Mouse (Mus musculus): Measurements from ENCODE around the gene Atf7.

Gene Atf7

GRCm38 (mm10) chr15:102547478-102547877 lies 77.8 kb downstream of the Atf7 start:
- no peak for DNase-seq (ENCODE audit: low spot score in 2 of 2)

DNA sequence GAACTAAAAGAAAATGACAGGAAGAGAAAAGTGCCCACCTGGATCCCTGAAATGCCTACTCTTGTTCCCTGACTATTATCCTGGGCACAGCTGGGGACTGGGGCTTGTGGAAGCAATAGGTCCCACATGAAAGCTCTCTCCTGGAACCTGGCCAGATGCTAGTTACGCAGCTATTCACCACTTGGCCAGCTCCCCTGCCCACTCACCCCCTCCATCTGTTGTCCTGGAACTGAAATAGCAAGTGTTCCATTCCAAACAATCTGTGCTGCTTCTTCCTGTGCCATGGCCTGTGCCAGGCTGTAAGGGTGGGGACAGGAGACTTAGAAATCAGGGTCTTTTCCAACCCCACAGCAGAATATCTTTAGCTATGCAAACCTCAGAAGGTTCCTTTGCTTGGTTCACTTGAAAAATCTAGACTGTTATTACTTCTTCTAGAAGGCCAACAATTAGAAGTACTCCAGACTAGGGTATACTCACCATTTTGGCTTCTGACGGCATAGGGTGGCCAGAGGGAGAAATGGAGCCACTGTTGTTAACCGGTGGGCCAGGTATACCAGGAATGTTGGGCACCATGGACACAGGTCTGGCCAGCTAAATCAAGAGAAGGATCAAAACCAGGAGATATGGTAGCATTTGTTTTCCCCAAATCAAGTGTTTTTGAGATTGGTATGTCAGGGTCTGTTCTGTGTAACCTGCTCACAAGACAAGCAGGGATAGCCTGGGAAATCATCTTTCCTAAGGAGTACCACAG lies 78.4 kb downstream of the Atf7 start:
- peak; percentile 57 to 69 for DNase-seq (ENCODE audit: low spot score in 2 of 2)

DNA sequence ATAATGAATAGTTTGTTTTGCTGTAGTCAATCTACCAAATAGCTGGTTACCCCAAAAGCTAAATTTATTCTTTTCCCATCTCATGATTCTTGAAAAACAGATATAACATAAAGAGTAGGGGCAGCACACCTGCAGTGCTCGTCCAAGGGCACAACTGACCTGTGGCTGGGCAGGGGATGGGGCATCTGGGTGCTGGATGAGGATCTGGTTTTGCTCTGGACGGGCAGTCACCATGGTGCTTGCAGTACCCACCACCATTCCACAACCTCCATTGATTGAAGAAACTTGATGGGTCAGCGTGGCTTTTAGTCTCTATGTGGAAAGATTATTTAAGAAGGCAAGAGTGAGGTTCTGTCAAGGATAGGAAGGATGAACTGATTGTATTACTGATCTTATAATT lies 79.0 kb downstream of the Atf7 start:
- DNase-seq (ENCODE audit: low spot score in 2 of 2) = no peak

DNA sequence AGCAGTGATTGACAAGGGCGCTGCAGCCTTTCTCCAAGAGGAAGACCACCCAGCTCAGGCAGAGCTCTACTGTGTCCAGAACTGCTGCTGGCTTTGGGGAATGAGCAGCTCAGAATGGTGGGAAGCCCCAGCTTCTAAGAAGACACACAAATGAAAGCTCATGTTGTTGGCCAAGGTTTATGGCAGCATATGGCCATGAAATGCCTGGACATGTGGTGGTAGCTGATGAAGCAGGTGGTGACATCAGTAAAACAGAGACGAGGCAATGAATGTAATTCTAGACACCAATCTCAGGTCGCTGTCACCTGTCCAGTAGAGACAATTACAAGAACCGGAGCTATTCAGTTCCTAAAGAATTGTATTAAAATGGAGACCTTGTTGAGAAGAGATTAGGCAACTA lies 80.5 kb downstream of the Atf7 start:
- DNase-seq (ENCODE audit: low spot score in 2 of 2) = no peak

DNA sequence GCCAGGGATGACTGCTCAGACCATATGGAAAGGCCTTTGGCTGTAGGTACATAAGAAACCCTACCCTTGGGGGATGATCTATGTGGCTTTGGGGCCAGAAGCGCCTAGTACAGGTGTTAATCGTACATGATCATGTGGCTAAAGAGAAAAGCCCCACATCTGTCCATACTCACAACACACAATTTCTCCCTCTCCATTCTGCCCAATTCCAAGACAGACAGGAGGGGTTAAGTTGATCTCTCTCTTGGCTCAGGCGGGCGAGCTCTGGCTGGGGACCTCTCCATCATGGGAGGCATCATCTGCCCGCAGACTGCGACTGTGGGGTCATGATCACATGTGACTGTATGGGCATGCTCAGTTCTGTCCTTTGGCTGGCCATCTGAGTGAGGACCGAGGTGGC lies 91.3 kb downstream of the Atf7 start:
- no peak for DNase-seq (ENCODE audit: low spot score in 2 of 2)

DNA sequence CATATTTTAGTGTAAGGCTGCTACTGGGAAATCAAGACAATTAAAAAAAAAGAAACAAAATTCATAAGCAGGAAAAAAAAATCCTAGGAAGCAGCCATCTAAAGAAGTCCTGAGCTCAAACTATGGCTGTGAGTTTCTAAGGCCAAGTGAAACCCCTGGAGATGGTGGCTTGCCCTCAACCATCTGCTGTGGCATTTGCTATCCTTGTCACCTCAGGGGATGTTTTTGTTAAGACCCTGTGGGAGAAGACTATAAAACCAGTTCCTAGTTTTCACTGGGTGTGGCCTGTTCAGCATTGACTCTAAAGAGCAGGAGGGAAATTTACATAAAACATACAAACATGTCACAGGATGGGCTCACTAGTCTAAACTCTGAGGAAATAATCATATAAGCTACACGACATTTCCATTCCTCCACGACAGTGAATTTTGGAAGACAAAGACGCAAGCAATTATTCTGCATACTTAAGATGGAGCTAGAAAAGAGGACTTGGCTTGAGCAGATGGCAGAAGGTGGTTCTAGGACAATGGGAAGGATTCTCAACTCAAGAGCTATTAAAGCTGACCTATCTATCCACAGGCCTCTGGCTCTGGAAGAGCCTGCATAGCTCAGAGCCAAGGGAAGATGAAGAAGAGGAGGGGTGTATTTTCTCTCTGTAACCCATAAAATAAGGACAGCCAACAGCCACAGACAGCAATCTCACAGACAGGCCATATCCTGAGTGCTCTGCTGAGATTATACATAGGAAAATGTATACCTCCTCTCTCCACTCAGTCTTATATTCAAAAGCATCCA lies 93.0 kb downstream of the Atf7 start:
- no peak for DNase-seq (ENCODE audit: low spot score in 2 of 2)

DNA sequence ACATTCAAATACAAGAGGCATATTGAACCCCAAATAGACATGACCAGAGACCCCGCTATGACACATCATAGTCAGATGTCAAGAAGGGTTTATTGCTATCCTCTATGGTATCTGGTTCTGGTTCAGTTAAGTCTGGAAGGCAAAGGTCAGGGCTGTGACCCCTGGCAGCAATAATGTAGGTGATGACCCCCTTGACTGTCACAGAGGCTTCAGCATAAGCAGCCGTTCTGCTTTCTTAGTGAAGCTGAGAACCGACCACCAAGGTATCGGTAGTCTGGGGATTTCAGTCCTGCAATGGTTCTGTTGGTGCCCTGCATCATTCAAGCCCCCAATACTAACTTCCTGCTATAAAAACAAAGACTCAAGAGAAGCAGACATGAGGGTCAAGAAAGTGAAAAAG lies 93.7 kb downstream of the Atf7 start:
- DNase-seq (ENCODE audit: low spot score in 2 of 2) = no peak

DNA sequence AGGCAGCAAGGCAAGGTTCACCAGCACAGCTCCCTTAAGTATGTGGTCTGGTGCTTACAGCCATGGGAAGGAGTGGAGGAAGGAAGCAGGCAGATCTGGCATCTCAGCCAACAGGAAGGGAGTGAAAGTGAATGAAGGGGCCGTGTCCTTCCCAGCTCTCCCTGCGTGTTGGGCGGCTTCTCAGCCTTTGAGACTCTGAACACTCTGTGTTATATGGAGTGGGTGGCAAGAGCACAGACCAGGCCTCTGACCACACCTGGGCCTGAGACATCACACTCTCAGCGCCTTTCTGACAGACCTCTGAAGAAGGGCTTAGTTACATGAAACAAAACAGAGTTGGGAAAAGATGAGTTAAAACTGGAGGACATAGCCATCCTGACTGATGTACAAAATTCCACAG lies 94.7 kb downstream of the Atf7 start:
- DNase-seq (ENCODE audit: low spot score in 2 of 2) = no peak

DNA sequence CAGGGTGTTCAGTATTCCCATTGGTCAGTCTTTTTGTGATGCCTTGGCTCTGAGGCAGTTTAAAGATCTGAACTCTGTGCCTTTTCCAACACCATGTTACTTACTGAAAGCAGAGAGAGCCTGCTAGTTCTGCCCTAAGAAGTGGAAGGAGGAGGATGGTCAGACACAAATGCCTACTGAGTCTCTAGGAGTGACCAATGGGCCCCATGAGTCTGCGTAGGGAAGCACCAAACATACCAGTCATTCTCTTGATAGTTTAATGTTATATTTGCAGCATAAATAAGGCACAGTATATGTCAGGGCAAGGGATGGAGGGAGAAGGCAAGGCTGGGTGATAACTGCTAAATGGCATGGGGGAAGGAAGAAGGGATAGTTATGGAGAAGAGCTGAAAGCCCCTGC lies 96.9 kb downstream of the Atf7 start:
- DNase-seq (ENCODE audit: low spot score in 2 of 2) = no peak

DNA sequence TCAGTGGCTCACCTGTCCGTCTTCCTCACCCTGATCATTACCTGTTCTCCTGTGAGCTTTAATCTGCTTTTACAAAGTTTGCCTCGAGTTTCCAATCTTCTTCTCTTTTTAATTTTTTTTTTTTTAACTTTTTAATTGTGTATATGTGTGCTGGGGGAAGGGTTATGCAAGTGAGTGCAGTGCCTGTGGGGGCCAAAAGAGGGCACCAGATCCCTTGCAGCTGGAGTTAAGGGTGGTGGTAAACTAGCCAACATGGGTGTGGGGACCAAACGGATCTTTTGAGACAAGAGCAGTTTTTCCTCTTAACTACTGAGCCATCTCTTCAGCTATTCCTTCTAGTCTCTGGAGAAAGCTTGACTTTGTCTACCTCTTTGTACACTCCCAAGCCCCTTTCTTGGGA lies 97.3 kb downstream of the Atf7 start:
- no peak for DNase-seq (ENCODE audit: low spot score in 2 of 2)

DNA sequence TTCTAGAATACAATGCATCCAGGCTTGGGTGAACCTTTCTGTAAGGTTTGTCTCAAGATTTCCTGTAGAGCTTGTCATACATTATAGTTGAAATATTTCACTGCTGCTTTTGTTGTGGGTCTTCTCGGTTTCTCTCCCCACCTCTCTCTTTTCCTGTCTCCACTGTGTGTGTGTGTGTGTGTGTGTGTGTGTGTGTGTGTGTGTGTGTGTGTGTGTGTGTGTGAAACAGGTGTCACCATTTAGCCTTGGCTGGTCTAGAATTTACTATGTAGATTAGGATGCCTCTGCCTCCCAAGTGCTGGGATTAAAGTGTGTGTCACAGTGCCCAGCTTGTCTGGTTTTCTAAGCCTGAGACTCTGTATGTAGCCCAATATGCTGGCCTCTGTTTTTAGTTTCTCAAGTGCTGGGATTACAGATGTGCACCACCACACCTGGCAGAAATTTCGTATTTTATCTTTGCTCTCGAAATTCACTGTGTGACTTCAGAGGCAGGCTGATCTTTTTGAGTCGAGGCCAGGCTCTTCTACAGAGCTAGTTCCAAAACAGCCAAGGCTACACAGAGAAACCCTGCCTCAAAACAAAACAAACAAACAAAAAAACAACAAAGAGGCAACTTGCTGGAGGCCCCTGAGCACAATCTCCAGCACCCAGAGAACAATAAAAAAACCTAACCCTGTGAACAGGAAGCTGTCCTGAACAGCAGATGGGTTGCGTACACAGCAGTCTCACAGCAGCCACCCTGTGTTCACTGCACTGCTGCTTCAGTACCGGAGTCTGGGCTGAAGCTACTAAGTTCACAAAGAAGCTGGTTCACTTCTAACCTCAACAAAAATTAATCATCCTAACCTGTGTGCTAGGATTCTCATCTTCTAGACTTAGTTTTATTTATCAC lies 98.9 kb downstream of the Atf7 start:
- no peak for DNase-seq (ENCODE audit: low spot score in 2 of 2)

- peak in 1 of 2 experiments; percentile 73 for DNase-seq (ENCODE audit: low spot score in 2 of 2)
Observed at GRCm38 (mm10) chr15:102524892-102525485, 100.3 kb downstream of the Atf7 start, which contains the start of gene Npff. Gene Npff, minus strand, starts transcription at chr15:102524942.

DNA sequence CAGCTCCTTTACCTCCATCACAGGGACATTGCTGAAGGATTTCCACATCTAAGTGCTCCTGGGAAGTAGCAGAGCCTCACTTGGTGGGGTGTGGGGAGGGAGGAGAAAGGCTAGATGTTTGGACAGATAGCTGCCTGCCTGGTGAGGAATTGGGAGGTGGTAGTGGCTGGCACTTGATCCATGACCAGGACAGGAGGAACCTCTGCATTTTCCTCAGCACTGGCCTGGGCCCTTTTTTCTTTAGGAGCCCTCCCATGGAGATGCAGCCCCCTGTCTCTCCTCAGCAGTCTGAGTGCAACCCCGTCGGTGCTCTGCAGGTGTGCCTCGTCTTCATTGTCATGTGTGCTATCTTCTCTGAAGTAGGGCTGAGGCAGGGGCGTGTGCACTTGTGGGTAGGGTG lies 103.8 kb downstream of the Atf7 start:
- DNase-seq (ENCODE audit: low spot score in 2 of 2) = no peak

DNA sequence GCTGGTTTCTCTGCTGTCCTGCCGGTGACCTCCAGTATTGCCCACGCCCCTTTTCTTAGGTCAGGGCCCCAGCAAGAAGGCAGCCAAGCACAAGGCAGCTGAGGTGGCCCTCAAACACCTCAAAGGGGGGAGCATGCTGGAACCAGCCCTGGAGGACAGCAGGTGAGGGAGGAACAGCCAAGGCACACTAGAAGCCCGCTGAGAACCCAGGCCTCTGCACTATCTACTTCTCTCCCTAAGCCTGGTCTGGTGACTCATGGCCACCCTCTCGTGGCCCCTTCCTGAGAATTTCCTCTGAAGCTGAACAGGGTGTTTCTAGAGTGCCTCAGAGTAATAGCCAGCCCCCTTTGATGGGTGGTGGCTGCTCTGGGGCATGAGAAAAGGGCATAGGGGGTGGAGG lies 104.8 kb downstream of the Atf7 start:
- no peak for DNase-seq (ENCODE audit: low spot score in 2 of 2)

GRCm38 (mm10) chr15:102519211-102520141 lies 105.8 kb downstream of the Atf7 start:
- no peak for DNase-seq (ENCODE audit: low spot score in 2 of 2)

DNA sequence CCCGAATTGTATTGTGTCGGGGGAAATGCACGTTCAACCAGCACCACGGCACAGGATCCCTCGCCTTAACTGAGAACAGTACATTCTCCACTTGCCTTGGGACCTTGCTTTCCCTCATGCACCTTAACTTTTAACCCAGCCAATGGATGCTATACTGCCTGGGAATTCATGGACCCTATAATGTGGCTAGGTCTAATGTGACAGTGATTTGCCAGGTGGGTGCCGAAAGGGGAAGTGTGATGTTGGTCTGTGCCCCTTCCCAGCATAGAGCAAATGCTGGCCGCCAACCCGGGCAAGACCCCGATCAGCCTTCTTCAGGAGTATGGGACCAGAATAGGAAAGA lies 106.4 kb downstream of the Atf7 start:
- no peak for DNase-seq (ENCODE audit: low spot score in 2 of 2)

DNA sequence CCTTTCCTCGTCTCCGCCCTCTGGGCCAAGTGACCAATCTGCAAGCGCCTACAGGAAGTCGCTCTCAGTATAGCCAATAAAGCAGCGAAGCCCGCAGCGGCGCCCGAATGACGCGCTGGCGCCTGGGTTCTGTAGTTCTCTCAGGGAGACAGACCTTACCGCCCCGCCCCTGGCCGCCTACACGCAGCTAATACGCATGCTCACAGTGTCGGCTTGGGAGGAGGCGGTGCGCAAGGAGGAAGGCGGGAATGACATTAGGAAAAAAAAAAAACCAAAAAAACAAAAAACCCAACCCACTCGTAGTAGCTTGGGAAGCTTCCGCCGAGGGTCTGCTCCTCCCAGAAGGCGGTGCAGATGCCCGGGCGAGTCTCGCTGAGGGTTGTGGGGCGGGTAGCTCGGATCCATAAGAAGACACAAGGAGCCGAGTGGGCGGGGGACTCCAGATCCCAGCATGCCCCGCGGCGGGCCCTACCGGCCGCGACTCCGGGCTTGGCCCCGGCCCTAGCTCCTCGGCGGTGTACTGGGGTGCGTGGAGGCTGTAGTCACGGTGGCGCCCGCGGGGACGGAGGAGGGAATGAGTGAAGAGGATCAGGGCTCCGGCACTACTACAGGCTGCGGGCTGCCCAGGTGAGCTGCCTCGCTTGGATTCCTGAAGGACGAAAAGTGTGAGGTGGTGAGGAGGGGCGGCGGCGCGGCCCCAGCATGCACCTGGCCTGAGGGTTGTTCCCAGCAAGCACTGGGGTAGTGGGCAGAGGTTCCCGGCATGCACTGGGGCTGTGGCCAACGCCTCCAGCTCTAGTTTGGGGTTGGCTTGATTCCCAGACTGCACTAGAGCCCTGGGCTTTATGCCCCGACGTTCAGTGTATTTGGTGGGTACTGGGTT lies 107.0 kb downstream of the Atf7 start, which contains the start of gene Tarbp2:
Tarbp2 (plus strand) TSS at position 217 of the 883 bp plus-strand sequence.
- DNase-seq (ENCODE audit: low spot score in 2 of 2) = peak; percentile 100

DNA sequence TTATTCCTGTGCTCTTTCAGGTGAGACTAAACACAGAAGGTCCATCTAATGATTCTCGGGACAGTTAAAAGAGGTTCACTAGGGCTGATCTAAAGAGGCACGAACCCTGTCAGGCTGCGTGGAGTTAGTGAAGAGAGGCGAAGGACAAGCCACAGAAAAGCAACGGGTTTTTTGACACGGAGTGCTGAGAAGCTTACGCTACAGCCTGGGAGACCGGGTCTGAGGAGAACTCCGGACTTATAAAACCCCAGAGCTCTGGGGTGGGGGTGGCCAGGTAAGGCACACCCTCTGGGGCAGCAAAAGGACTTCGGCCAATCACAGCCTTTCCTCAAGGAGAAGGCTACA lies 107.7 kb downstream of the Atf7 start:
- no peak for DNase-seq (ENCODE audit: low spot score in 2 of 2)

DNA sequence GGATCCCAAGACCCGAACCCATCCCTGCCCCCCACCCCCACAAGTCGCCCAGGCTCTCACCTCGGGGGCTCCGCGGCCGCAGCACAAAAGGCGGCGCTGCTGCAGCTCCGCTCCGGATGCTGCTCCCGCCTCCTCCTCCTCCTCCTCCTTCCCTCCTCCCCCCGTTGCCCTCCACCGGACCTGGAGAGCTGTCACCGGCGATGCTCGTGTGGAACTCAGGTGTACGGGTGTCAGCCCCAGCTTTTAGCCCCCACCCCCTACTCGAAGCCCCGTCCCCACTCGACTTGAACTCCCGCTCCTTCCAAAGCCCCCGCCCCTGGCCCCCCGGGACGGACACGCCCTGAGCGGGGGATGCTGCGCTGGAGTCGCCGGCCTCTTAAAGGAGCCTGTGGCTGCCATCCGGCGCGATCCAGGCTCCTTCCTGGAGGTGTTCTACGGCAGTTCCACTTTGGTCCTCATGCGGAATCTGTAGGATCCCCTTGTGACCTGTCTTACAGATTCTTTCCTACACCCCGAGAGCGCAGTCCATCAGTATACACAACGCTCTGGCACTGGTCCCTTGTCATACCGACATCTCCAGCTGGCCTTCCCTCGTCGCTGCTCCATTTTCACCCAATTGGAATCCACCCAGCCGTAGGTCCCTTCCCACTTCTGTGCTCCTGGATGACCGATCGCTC lies 108.4 kb downstream of the Atf7 start, which contains the start of gene Map3k12:
Map3k12 (minus strand) TSS at position 337 of the 677 bp plus-strand sequence.
- DNase-seq (ENCODE audit: low spot score in 2 of 2) = peak; percentile 68 to 79
